In the genomic region with DNA sequence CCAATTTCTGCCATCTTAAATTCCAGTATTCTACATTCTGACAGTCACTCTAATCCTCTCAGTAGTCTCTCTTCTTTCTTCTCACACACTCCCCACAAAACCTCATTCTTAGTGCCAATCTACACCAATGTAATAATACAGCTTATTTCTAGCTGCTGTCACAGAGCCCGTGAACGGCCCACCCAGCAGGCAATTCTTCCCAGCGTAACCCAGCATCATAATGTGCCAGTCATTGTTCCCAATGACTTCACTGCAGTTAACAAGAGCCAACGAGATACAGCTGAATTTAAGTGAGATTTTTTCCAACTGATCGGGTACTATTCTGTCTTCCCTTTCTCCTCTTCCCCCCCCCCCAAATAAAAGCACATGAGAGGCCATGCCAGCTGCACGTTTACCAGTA, we compare ENCODE assay signal across 15 mouse cellular contexts.
"Had no signal": no experiment of that assay in that cellular context is flagged by ENCODE, and none has a peak within 500 bp of the region (broad histone marks: within the 10 kb centered on the region; RNA-seq: fewer than 3 reads in every experiment).

No protein-coding gene starts in this region.

- H3K4me1 ChIP-seq: midbrain, embryonic 10.5 days; midbrain, embryonic 12.5 days; neural tube, embryonic 12.5 days; stomach, embryonic 15.5 days had no signal

- H3K9me3 ChIP-seq: midbrain, embryonic 10.5 days; midbrain, embryonic 12.5 days; neural tube, embryonic 12.5 days; stomach, embryonic 15.5 days had no signal

- H3K9ac ChIP-seq: lung, embryonic 14.5 days; midbrain, embryonic 12.5 days; neural tube, embryonic 12.5 days; stomach, embryonic 15.5 days had no signal

- H3K36me3 ChIP-seq: midbrain, embryonic 10.5 days; midbrain, embryonic 12.5 days; neural tube, embryonic 12.5 days; stomach, embryonic 15.5 days had no signal

- H3K27ac ChIP-seq: midbrain, embryonic 10.5 days; midbrain, embryonic 12.5 days; neural tube, embryonic 12.5 days; stomach, embryonic 15.5 days; stomach, postnatal 0 days had no signal

- H3K27me3 ChIP-seq: midbrain, embryonic 12.5 days; neural tube, embryonic 12.5 days; stomach, embryonic 15.5 days had no signal

- ATAC-seq: midbrain, embryonic 16.5 days had no signal

- H3K4me3 ChIP-seq: midbrain, embryonic 10.5 days; midbrain, embryonic 12.5 days; neural tube, embryonic 12.5 days; stomach, embryonic 15.5 days had no signal

- DNase-seq: lung, adult 18-20 months; lung, postnatal 10 days; lung, postnatal 4 days; midbrain, embryonic 14.5 days; right cerebral cortex, postnatal 14 days; thymus, adult 2 months; thymus, postnatal 25 days; thymus, postnatal 4 days had no signal

- H3K4me2 ChIP-seq: lung, embryonic 14.5 days; midbrain, embryonic 12.5 days; neural tube, embryonic 12.5 days; stomach, embryonic 15.5 days had no signal
